Mouse (Mus musculus) thymus, adult 18-20 months (tissue): ENCODE results near the gene Fam19a5.

Experiments used
- DNase-seq, 2 experiments: peaks; one replicate each; pipeline ENCODE4 v3.0.0; 2022; ENCODE audit warnings: mixed read lengths in 2 of 2

Gene Fam19a5

GRCm38 (mm10) chr15:87765876-87766275 is 221.8 kb downstream of the Fam19a5 start:
- DNase-seq: no peak

GRCm38 (mm10) chr15:87773955-87774354 is 229.9 kb downstream of the Fam19a5 start:
- no peak for DNase-seq

- no peak for DNase-seq
Observed at GRCm38 (mm10) chr15:87783331-87783730, 239.2 kb downstream of the Fam19a5 start.

GRCm38 (mm10) chr15:87789671-87790070 is 245.6 kb downstream of the Fam19a5 start:
- DNase-seq: no peak

GRCm38 (mm10) chr15:87793661-87794060 is 249.6 kb downstream of the Fam19a5 start:
- DNase-seq: no peak

GRCm38 (mm10) chr15:87796571-87796970 is 252.5 kb downstream of the Fam19a5 start:
- DNase-seq: no peak
